Mouse (Mus musculus): ENCODE results near the gene Fes. TPM values are rescaled to one million over a fixed set of nuclear protein-coding genes. Genes with fewer than 3 reads are reported as not detected.
A peak's percentile ranks its signal among the peaks of the same experiment; 100 is the strongest.

Fes gene
- total RNA-seq, 2 experiments from 2014 or later, result 5.0 to 5.7 TPM

DNA sequence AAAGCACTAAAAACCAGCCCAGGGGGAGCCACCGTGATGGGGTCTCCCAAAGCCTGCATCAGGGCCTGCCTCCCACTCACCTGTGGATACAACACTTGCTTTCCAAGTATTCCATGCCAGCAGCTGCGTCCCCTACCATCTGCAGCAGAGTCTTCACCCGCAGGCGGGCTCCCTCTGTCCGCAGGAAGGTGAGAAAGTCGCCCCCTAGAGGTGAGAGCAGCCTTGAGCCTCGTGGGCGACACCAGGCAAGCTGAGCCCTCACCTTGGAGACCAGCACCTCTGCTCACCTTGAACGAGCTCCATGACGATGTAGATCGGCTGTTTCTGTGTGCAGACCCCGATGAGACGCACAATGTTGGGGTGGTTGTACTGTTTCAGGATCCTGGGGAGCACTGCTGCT is 8.2 kb downstream of the Fes start:
- Histone ChIP-seq H3K27ac (no peak overlapping the region), H3K4me3 (no peak overlapping the region)
- TF ChIP-seq CTCF (conservative IDR thresholded peaks at IDR 0.05), result peak; percentile 70
- DNase-seq (ENCODE audit: low spot score in 2 of 2), result no peak

DNA sequence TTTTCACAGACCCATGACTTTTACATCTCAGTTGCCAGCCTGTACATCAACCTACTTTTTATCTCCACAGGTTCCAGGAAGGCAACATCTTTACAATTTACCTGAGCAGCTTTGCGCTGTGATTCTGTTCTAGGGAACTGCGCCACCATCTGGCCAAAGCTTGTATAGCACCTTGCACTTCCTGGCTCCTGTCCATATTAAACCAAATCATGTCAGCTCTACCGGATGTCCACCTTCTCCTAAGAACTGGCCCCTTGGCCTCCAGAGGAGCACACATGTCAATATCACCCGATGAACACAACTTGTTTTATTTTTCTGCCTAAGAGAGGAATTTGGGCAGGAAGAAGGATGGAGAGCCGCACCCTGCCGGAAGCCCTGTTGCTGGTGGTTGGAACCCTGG is 10.3 kb downstream of the Fes start:
- peak in 1 of 2 experiments; percentile 70 for DNase-seq (ENCODE audit: low spot score in 2 of 2)
- TF ChIP-seq CTCF (conservative IDR thresholded peaks at IDR 0.05), result peak; percentile 94
- Histone ChIP-seq H3K4me3 (no peak overlapping the region), H3K27ac (no peak overlapping the region)

DNA sequence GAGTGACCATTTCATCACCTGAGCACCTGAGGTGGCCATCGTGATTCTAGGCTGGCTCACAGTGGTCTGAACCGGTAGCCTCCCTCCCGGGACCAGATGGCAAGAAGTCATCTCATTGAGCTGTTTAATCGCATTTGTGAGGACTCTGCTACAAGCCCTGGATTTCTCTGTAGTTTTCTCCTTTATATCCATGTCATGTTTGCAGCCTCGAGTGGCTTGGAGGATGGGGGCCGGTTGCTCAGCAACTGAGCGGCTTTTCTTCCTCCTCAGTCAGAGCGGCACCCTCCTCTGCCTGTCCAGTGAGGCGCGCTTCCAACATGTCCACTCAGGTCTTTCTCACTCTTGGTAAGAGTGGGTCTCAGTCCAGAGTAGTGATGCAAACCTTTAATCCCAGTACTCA is 11.6 kb downstream of the Fes start:
- Histone ChIP-seq H3K4me3 (no peak overlapping the region), H3K27ac (no peak overlapping the region)
- no peak for TF ChIP-seq CTCF (conservative IDR thresholded peaks at IDR 0.05)
- no peak for DNase-seq (ENCODE audit: low spot score in 2 of 2)

DNA sequence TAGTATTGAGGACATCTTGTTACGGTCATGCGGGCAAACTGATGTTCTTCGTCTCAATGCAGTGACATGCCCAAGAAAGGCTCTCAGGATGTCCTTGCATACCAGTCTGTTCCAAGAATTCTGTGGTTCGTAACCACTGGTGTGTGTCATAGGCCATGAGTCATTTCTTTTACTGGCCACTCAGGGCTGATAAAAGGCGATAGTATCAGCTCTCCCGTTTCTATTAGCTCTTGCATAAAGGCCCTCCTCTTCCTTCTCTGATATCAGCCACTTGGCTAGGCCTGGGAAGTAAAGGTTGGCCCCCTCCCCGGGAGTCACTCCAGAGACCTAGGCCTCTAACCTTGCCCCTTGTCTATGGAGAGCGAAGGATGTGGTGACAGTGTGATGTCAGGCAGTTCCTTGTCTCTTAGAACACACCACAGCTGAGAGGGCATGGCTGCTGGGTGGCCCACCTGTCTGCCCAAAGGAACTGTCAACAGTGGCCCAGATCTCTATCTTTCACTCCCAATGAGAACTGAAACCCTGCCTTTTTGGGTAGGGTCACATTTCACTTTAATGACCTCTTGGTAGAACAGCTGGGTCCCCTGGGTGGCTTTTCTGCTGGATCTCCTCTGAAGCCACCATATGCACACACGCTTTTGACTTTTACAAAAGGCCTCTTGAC is 12.2 kb downstream of the Fes start:
- Histone ChIP-seq H3K27ac (no peak overlapping the region), H3K4me3 (no peak overlapping the region)
- no peak for DNase-seq (ENCODE audit: low spot score in 2 of 2)
- TF ChIP-seq CTCF (conservative IDR thresholded peaks at IDR 0.05), result no peak

DNA sequence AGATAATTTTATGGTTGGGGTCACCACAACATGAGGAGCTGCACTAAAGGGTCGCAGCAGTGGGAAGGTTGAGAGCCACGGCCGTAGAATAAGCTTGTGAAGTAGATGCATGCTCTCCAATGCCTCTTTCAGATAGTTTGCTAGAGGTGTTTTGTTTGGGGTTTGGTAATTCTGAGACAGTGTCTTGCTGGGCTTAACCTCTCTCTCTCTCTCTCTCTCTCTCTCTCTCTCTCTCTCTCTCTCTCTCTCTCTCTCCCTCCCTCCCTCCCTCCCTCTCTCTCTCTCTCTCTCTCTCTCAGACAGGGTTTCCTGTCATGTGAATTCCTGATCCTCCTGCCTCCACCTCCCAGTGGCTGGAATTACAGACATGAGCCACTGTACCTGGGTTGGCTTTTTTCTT is 13.0 kb downstream of the Fes start:
- no peak for TF ChIP-seq CTCF (conservative IDR thresholded peaks at IDR 0.05)
- no peak overlapping the region for H3K27ac ChIP-seq
- DNase-seq (ENCODE audit: low spot score in 2 of 2), result no peak
- H3K4me3 ChIP-seq, result no peak overlapping the region

DNA sequence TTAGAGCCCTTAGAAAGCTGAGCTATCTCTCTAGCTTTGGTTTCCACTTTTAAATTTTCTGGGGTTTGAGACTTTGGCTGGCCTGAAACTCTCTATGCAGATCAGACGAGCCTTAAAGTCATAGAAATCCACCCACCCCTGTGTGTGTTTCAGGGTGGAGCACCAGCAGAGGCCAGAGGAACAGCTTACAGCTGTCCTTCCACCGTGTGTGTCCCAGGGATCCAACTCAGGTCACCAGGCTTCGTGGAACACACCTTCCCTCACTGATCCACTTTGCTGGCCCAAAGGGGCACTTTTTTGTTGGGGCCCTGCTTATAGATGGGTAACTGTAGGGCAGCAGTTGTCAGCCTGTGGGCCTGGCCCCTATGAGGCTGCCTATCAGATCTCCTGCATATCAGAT is 13.5 kb downstream of the Fes start:
- no peak for TF ChIP-seq CTCF (conservative IDR thresholded peaks at IDR 0.05)
- no peak overlapping the region for H3K4me3 ChIP-seq
- no peak overlapping the region for H3K27ac ChIP-seq
- DNase-seq (ENCODE audit: low spot score in 2 of 2), result no peak

DNA sequence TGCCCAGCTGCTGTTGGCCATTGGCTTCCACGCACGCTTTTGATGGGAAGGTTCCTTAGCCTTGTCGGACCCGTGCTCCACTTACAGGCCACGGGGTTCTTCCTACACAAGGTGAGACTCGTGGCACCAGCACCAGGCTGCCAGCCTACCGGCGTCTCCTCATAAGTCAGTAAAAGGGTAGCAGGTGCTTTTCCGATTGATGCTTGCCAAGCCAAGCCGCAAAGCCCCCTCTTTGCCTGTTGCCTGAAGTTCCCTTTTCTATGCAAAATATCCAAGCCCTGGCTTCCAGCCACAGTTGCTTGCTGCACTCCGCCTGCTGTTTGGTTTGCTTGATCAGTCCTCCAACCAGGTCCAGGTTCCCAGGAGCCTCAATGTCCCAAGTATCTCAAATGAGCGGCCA is 13.9 kb downstream of the Fes start:
- Histone ChIP-seq H3K4me3 (no peak overlapping the region), H3K27ac (no peak overlapping the region)
- no peak for TF ChIP-seq CTCF (conservative IDR thresholded peaks at IDR 0.05)
- no peak for DNase-seq (ENCODE audit: low spot score in 2 of 2)

DNA sequence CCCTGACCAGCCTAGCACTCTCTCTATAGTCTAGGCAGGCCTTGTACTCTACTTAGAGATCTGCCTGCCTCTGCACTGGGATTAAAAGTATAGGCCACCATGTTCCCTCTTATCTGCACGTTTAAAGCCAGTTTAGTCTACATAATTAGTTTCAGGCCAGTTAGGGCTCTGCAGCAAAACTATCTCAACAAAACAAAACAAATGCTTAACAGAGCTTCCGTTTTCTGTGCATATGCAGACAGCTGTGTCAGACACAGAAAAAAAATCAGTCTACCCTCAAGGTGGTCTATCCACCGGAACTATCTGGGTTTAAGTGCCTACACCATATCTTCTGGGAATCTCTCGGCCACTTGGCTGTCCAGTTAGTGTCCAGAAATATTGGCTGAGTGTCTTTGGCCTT is 14.4 kb downstream of the Fes start:
- no peak for DNase-seq (ENCODE audit: low spot score in 2 of 2)
- no peak for TF ChIP-seq CTCF (conservative IDR thresholded peaks at IDR 0.05)
- H3K27ac ChIP-seq, result no peak overlapping the region
- no peak overlapping the region for H3K4me3 ChIP-seq

DNA sequence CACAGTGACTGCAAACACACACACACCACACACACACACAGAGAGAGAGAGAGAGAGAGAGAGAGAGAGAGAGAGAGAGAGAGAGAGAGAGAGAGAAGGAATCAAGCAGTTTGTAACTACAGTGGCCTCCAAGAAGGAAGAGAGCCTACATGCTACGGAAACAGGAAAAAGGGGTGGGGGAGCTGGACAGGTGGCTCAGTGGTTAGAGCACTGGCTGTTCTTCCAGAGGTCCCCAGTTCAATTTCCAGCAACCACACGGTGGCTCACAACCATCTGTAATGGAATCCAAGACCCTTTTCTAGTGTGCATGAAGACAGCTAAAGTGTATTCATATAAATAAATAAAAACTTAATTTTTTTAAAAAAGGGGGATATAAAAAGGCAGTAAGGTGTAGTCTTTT is 15.1 kb downstream of the Fes start:
- no peak for TF ChIP-seq CTCF (conservative IDR thresholded peaks at IDR 0.05)
- no peak for DNase-seq (ENCODE audit: low spot score in 2 of 2)
- no peak overlapping the region for H3K27ac ChIP-seq
- no peak overlapping the region for H3K4me3 ChIP-seq

DNA sequence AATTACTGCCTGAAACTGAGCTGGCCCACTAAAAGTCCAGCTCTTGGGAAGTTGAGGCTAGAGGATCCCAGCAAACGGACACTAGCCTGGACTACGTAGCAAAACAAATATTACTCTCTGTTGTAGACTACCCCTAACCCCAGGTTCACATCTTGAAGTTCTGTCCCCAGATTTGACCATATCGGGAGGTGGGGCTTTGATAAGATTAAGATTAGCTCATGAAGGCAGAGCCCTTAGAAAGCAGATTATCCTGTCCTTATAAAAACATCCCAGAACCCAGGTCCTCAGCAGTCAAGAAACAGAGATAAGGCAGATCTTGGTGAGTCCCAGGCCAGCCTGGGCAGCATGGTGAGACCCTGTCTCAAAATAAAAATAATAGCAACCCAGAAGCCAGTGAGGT is 15.6 kb downstream of the Fes start:
- DNase-seq (ENCODE audit: low spot score in 2 of 2), result no peak
- no peak overlapping the region for H3K4me3 ChIP-seq
- TF ChIP-seq CTCF (conservative IDR thresholded peaks at IDR 0.05), result no peak
- no peak overlapping the region for H3K27ac ChIP-seq

DNA sequence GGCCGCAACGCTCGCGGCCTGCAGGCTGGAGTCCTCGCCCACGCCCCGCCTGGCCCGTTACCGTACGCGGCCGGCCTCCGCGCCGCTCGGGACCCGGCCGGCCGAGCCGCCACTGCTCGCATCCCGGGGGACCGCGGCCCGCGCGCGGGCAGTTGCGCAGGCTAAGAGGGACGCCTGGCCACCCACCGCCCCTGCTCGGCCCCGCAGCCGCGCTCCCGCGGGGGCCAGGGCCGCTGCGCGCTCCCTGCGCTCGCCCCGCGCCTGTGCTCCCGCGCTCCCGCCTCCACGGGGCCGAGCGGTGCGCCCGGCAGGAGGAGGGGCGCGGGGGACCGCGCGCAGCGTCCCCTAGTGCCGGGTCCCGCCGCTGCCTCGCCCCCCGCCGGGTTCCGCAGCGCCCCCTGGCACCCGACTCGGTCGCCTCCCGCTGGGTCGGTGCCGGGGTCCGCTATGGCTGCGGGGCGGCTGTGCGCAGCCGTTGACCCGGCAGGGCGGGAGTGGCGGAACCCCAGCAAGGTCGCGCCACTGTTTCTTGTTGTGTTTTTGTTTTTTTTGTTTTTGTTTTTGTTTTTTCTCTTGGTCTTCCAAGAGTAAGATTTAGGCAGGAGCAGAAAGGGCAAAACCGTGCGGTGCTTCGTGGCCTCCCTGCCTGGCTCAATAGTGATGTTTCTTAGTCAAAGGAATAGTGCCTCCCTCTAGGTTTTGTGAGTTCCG is 16.6 kb downstream of the Fes start, which contains the start of gene Man2a2:
TSS of gene Man2a2 (minus strand) at position 335 of the 711 bp plus-strand sequence.
- H3K4me3 ChIP-seq, result peak within 1 kb of the TSS; percentile 77
- H3K27ac ChIP-seq, result peak within 1 kb of the TSS; percentile 97
- peak; percentile 82 for TF ChIP-seq CTCF (conservative IDR thresholded peaks at IDR 0.05)
- peak; percentile 74 to 85 for DNase-seq (ENCODE audit: low spot score in 2 of 2)

DNA sequence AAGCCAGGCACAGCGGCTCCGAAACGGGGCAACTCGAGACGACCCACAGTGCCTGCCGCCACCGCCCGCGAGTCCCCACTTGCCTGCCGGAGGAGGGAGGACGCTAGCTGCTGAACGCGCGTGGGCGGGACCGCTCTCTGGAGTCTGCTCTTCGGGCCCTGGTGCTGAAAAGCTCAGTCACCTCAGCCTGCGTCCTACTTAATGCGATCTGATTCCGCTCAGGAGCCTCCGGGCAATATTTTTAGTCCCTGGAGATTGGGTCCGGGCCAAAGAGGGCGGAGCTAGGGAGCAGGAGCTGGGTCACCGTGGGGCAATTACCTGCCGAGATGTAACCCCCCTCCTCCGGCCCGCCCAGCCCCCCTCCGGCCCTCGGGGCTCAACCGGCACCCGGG is 17.1 kb downstream of the Fes start:
- Histone ChIP-seq H3K27ac (peak overlapping the region; percentile 97), H3K4me3 (peak overlapping the region; percentile 77)
- TF ChIP-seq CTCF (conservative IDR thresholded peaks at IDR 0.05), result no peak
- peak; percentile 80 to 81 for DNase-seq (ENCODE audit: low spot score in 2 of 2)

DNA sequence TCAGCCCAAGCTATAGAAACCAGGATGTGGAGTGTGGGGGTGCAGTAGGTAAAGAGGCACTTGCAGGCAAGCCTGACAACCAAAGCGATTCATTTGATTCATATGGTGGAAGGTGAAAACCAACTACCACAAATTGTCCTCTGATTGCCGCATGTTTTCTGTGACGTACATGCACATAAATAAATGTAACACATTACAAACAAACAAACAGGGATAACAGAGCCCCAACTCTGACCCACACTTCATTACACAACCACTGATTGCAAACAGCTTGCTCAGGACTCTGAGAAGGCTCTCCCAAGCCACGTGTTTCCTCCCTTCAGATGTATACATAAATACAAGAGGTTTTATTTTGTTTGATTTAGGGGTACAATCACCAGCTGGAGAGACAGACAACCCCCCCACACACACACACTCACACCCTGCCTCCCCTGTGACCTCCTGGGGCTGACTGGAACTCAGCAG is 17.7 kb downstream of the Fes start:
- no peak for DNase-seq (ENCODE audit: low spot score in 2 of 2)
- TF ChIP-seq CTCF (conservative IDR thresholded peaks at IDR 0.05), result no peak
- H3K27ac ChIP-seq, result peak overlapping the region; percentile 97
- H3K4me3 ChIP-seq, result peak overlapping the region; percentile 77

DNA sequence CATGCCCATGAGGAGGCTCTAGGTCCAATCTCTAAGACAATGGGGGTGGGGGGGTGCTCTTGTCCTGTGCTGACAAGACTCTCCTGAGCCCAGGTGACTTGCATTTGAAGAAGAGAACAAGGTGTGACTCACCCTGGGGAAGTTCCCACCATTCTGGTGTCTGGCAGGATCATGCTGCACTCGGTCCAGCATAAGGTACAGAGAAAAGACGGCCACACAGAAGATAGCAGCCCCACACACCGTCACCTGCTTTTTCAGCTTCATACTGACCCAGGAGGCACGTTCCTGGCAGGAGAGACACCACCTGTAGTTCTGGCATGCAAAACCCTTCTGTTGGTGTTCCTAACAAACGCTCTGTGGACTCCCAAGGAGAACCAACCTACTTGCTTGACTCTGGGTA is 18.3 kb downstream of the Fes start:
- DNase-seq (ENCODE audit: low spot score in 2 of 2), result no peak
- peak overlapping the region; percentile 77 for H3K4me3 ChIP-seq
- 0 out of 2 replicates have a peak, but pooled peaks have one; percentile 9 for TF ChIP-seq CTCF (conservative IDR thresholded peaks at IDR 0.05)
- H3K27ac ChIP-seq, result peak overlapping the region; percentile 97; the same call in 1 of the 2 replicates
